Mouse (Mus musculus): Measurements from ENCODE around the gene Mpzl3. TPM values are rescaled to one million over a fixed set of nuclear protein-coding genes. Genes with fewer than 3 reads are reported as not detected.

Gene Mpzl3
- total and polyA plus RNA-seq, 2 experiments from 2014 or later: 0.68 to 3.1 TPM

GRCm38 (mm10) chr9:45046973-45047372 lies 8.0 kb upstream of the Mpzl3 start:
- TF ChIP-seq CTCF (IDR thresholded peaks at IDR 0.05; ENCODE audit: low read depth) (no peak), EP300 (IDR thresholded peaks at IDR 0.05; ENCODE audit: low read depth) (no peak)
- no peaks in the 10 kb centered on the region for H3K36me3 ChIP-seq (replicated peaks; ENCODE audit: control insufficient read depth, insufficient read depth, low read length)
- no peaks in the 10 kb centered on the region for H3K9me3 ChIP-seq (replicated peaks; ENCODE audit: control insufficient read depth, low read length)
- H3K27ac ChIP-seq (ENCODE audit: low read depth): no peak overlapping the region
- ATAC-seq (ENCODE audit: insufficient read depth, low read depth) (no peak), DNase-seq (ENCODE audit: low spot score) (no peak)
- H3K4me2 ChIP-seq (ENCODE audit: low read depth, low read length): no peak overlapping the region
- H3K4me3 ChIP-seq (ENCODE audit: low read depth, low read length): no peak overlapping the region
- H3K4me1 ChIP-seq (ENCODE audit: control insufficient read depth, insufficient read depth): 0 out of 2 replicates have a peak, but pooled peaks cover 4% of the 10 kb centered on the region
- 79% methylated on average over 16 of the region's 16 CpGs for WGBS
- H3K27me3 ChIP-seq (ENCODE audit: control insufficient read depth, insufficient read depth, low read length): peaks cover 41% of the 10 kb centered on the region
- H3K9ac ChIP-seq (replicated peaks; ENCODE audit: low read depth, low read length): no peak overlapping the region

GRCm38 (mm10) chr9:45048511-45048910 lies 6.5 kb upstream of the Mpzl3 start:
- no peak overlapping the region for H3K4me3 ChIP-seq (ENCODE audit: low read depth, low read length)
- H3K27me3 ChIP-seq (ENCODE audit: control insufficient read depth, insufficient read depth, low read length): peaks cover 39% of the 10 kb centered on the region
- WGBS: 11% methylated on average over 4 of the region's 4 CpGs
- no peaks in the 10 kb centered on the region for H3K36me3 ChIP-seq (replicated peaks; ENCODE audit: control insufficient read depth, insufficient read depth, low read length)
- DNase-seq (ENCODE audit: low spot score) (no peak), ATAC-seq (ENCODE audit: insufficient read depth, low read depth) (no peak)
- H3K4me2 ChIP-seq (ENCODE audit: low read depth, low read length): no peak overlapping the region
- TF ChIP-seq CTCF (IDR thresholded peaks at IDR 0.05; ENCODE audit: low read depth): peak; percentile 77
- no peak for TF ChIP-seq EP300 (IDR thresholded peaks at IDR 0.05; ENCODE audit: low read depth)
- H3K4me1 ChIP-seq (ENCODE audit: control insufficient read depth, insufficient read depth): no peaks in the 10 kb centered on the region
- no peak overlapping the region for H3K9ac ChIP-seq (replicated peaks; ENCODE audit: low read depth, low read length)
- H3K27ac ChIP-seq (ENCODE audit: low read depth): no peak overlapping the region
- H3K9me3 ChIP-seq (replicated peaks; ENCODE audit: control insufficient read depth, low read length): no peaks in the 10 kb centered on the region

- ATAC-seq (ENCODE audit: insufficient read depth, low read depth) (no peak), DNase-seq (ENCODE audit: low spot score) (no peak)
- WGBS: 70% methylated on average over 1 of the region's 1 CpGs
- H3K9me3 ChIP-seq (replicated peaks; ENCODE audit: control insufficient read depth, low read length): no peaks in the 10 kb centered on the region
- no peaks in the 10 kb centered on the region for H3K36me3 ChIP-seq (replicated peaks; ENCODE audit: control insufficient read depth, insufficient read depth, low read length)
- peaks cover 36% of the 10 kb centered on the region for H3K27me3 ChIP-seq (ENCODE audit: control insufficient read depth, insufficient read depth, low read length)
- H3K4me3 ChIP-seq (ENCODE audit: low read depth, low read length): no peak overlapping the region
- TF ChIP-seq CTCF (IDR thresholded peaks at IDR 0.05; ENCODE audit: low read depth): no peak
- TF ChIP-seq EP300 (IDR thresholded peaks at IDR 0.05; ENCODE audit: low read depth): no peak
- no peaks in the 10 kb centered on the region for H3K4me1 ChIP-seq (ENCODE audit: control insufficient read depth, insufficient read depth)
- no peak overlapping the region for H3K9ac ChIP-seq (replicated peaks; ENCODE audit: low read depth, low read length)
- H3K4me2 ChIP-seq (ENCODE audit: low read depth, low read length): no peak overlapping the region
- H3K27ac ChIP-seq (ENCODE audit: low read depth): no peak overlapping the region
Observed at GRCm38 (mm10) chr9:45049731-45050130, 5.3 kb upstream of the Mpzl3 start.

GRCm38 (mm10) chr9:45050301-45050700 lies 4.7 kb upstream of the Mpzl3 start:
- no peaks in the 10 kb centered on the region for H3K9me3 ChIP-seq (replicated peaks; ENCODE audit: control insufficient read depth, low read length)
- peaks cover 32% of the 10 kb centered on the region for H3K27me3 ChIP-seq (ENCODE audit: control insufficient read depth, insufficient read depth, low read length)
- no peak for DNase-seq (ENCODE audit: low spot score)
- H3K9ac ChIP-seq (replicated peaks; ENCODE audit: low read depth, low read length): no peak overlapping the region
- no peak for ATAC-seq (ENCODE audit: insufficient read depth, low read depth)
- WGBS: 86% methylated on average over 2 of the region's 2 CpGs
- H3K36me3 ChIP-seq (replicated peaks; ENCODE audit: control insufficient read depth, insufficient read depth, low read length): no peaks in the 10 kb centered on the region
- H3K4me2 ChIP-seq (ENCODE audit: low read depth, low read length): no peak overlapping the region
- TF ChIP-seq EP300 (IDR thresholded peaks at IDR 0.05; ENCODE audit: low read depth) (no peak), CTCF (IDR thresholded peaks at IDR 0.05; ENCODE audit: low read depth) (no peak)
- H3K27ac ChIP-seq (ENCODE audit: low read depth): no peak overlapping the region
- no peaks in the 10 kb centered on the region for H3K4me1 ChIP-seq (ENCODE audit: control insufficient read depth, insufficient read depth)
- no peak overlapping the region for H3K4me3 ChIP-seq (ENCODE audit: low read depth, low read length)

- no peaks in the 10 kb centered on the region for H3K9me3 ChIP-seq (replicated peaks; ENCODE audit: control insufficient read depth, low read length)
- DNase-seq (ENCODE audit: low spot score) (no peak), ATAC-seq (ENCODE audit: insufficient read depth, low read depth) (no peak)
- peaks cover 28% of the 10 kb centered on the region for H3K27me3 ChIP-seq (ENCODE audit: control insufficient read depth, insufficient read depth, low read length)
- no peak overlapping the region for H3K4me3 ChIP-seq (ENCODE audit: low read depth, low read length)
- 38% methylated on average over 5 of the region's 5 CpGs for WGBS
- H3K4me1 ChIP-seq (ENCODE audit: control insufficient read depth, insufficient read depth): no peaks in the 10 kb centered on the region
- H3K9ac ChIP-seq (replicated peaks; ENCODE audit: low read depth, low read length): no peak overlapping the region
- H3K36me3 ChIP-seq (replicated peaks; ENCODE audit: control insufficient read depth, insufficient read depth, low read length): no peaks in the 10 kb centered on the region
- no peak overlapping the region for H3K27ac ChIP-seq (ENCODE audit: low read depth)
- no peak overlapping the region for H3K4me2 ChIP-seq (ENCODE audit: low read depth, low read length)
- TF ChIP-seq EP300 (IDR thresholded peaks at IDR 0.05; ENCODE audit: low read depth) (no peak), CTCF (IDR thresholded peaks at IDR 0.05; ENCODE audit: low read depth) (no peak)
Observed at GRCm38 (mm10) chr9:45058304-45058940, 3.4 kb downstream of the Mpzl3 start.

- TF ChIP-seq CTCF (IDR thresholded peaks at IDR 0.05; ENCODE audit: low read depth): no peak
- TF ChIP-seq EP300 (IDR thresholded peaks at IDR 0.05; ENCODE audit: low read depth): no peak
Observed at GRCm38 (mm10) chr9:45060151-45060550, 5.2 kb downstream of the Mpzl3 start.

More at GRCm38 (mm10) chr9:45060151-45060550, 5.2 kb downstream of the Mpzl3 start:
- peaks cover 22% of the 10 kb centered on the region for H3K27me3 ChIP-seq (ENCODE audit: control insufficient read depth, insufficient read depth, low read length)
- no peaks in the 10 kb centered on the region for H3K4me1 ChIP-seq (ENCODE audit: control insufficient read depth, insufficient read depth)
- H3K36me3 ChIP-seq (replicated peaks; ENCODE audit: control insufficient read depth, insufficient read depth, low read length): no peaks in the 10 kb centered on the region
- WGBS: 41% methylated on average over 7 of the region's 7 CpGs
- no peaks in the 10 kb centered on the region for H3K9me3 ChIP-seq (replicated peaks; ENCODE audit: control insufficient read depth, low read length)
- ATAC-seq (ENCODE audit: insufficient read depth, low read depth) (no peak), DNase-seq (ENCODE audit: low spot score) (no peak)
- no peak overlapping the region for H3K9ac ChIP-seq (replicated peaks; ENCODE audit: low read depth, low read length)
- no peak overlapping the region for H3K4me3 ChIP-seq (ENCODE audit: low read depth, low read length)
- H3K27ac ChIP-seq (ENCODE audit: low read depth): no peak overlapping the region
- H3K4me2 ChIP-seq (ENCODE audit: low read depth, low read length): no peak overlapping the region

Data from heart, postnatal 0 days (tissue).